Mouse (Mus musculus) left cerebral cortex, postnatal 14 days (tissue): ENCODE data around the gene Nnmt. TPM values are rescaled to one million over a fixed set of nuclear protein-coding genes. Genes with fewer than 3 reads are reported as not detected.

Experiments
- DNase-seq, 2 experiments: peaks; one replicate each; pipeline ENCODE4 v3.0.0; 2021 to 2022; ENCODE audit warnings: low spot score in 2 of 2, mixed read lengths in 1 of 2
- intact Hi-C: fragments of 180-260 bp; cut with DNase I; formaldehyde crosslinking; loops from one replicate; pipeline ENCODE4 v1.15.1; 2025
- total RNA-seq, 2 experiments: library from RNA; stranded (reverse); gene quantifications; 2 replicates each; pipeline ENCODE4 v1.2.3; 2021

Gene Nnmt
- total RNA-seq, 2 experiments from 2014 or later: 2.0 to 2.4 TPM

DNA sequence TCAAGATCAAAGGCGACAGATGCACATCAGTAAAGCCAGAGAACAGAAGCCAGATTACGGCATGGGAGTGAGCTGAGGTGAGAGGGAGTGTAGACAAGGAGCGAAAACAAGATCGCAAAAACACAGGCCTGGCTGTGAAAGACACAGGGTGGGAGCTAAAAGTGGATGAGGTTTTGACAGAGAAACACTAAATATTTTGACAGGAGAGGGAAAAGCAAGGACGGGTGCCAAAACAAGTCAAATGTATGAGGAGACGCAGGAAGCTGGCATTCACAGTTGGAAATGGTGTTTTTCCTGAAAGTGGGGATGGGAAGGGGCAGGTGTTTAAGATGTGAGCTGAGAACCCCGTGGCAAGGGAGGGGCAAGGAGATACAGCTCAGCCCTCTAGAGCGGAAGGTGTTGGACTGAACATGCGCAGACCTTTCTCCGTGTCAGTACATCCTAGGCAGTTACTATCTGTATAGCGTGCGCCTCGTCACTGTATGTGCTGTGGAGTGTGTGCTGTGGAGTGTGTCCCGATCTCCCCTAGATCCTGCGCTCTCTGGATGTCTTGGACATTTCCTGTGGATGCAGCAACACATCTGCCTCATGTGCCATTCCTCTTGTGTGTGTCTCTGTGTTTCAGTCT, 33.3 kb upstream of the Nnmt start:
- intact Hi-C loops: no loop called here
- DNase-seq: peak in 1 of 2 experiments; percentile 31

GRCm38 (mm10) chr9:48637161-48637560, 32.2 kb upstream of the Nnmt start:
- no peak for DNase-seq
- intact Hi-C loops: no loop called here

DNA sequence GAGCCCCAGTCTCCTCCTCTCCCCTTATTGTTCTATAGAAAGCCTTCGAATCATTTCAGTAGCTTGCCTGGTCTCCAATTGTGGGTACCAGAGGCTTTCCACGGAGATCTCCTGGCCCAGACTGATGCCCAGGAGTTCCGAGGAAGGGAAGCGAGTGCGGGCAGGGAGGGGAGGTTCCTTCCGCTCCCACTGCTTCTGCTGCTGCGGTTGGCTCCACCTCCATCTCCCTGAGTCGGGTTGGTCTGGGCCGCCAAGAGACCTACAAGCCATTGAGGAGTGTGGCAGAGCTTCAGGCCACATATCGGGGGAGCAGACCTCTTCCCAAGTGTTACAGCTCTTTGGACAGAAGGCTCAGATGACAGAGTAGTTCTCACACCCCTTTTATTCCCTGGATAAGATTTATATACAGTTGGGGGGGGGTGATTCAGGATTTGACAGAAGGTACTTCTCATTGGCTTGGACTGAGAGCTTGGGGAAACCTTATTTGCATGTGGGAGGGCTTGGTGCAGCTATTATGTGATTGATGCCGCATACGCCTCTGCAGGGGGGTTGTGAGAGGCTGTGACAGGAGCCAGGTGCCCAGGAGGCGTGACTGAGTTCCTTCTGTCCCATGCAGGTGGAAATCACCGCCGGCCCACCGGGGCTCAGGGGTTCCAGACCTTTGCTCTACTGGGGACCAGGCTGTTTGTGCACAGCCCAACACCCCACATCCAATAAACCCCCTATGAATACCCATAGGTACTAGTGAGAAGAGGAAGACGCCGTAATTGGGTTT, 30.8 kb upstream of the Nnmt start:
- no peak for DNase-seq
- intact Hi-C loops: no loop called here

DNA sequence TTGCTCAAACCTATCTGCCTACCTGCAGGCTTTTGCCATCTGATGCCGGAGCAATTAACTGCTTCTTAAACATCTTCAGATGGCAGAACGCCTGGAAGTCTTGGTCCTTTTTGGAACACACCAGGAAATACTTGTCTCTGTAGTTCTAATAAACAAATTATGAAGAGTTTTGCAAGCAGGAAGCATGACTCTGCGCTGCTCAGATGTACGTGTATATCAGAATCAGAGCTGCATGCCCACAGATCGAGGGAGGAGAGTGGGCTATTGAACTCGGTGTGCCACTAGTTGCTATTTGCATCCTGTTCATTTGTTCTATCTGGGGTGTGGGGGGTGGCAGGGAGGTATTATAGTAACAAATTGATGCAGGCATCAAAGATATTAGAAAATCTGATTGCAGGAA, 28.2 kb upstream of the Nnmt start:
- no peak for DNase-seq
- intact Hi-C loops: no loop called here

- no peak for DNase-seq
- intact Hi-C loops: no loop called here
Observed at GRCm38 (mm10) chr9:48619268-48619667, 14.3 kb upstream of the Nnmt start.

- intact Hi-C loops: no loop called here
- DNase-seq: peak; percentile 63 to 78
Observed at GRCm38 (mm10) chr9:48618589-48618988, 13.6 kb upstream of the Nnmt start.

DNA sequence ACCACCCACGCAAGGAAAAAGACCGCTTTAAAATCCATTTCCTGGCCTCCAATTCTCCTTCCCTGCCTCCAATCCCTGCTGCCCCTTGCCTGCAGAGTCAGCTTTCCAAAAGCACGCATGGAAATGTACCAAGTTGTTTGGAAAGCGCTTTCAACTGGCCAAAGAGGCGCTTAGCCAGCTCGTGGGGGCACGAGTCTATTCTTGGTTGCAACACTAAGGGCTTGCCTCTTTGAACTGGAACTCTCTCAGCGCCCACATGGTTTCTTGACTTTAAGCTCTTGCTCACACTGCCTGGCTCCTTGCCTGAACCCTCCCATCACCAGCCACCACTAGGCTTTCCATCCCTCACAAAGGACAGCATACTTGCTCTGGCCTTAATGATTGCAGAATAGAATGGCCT, 13.2 kb upstream of the Nnmt start:
- no peak for DNase-seq
- intact Hi-C loops: no loop called here

GRCm38 (mm10) chr9:48617511-48618010, 12.6 kb upstream of the Nnmt start:
- no peak for DNase-seq
- intact Hi-C loops: no loop called here

DNA sequence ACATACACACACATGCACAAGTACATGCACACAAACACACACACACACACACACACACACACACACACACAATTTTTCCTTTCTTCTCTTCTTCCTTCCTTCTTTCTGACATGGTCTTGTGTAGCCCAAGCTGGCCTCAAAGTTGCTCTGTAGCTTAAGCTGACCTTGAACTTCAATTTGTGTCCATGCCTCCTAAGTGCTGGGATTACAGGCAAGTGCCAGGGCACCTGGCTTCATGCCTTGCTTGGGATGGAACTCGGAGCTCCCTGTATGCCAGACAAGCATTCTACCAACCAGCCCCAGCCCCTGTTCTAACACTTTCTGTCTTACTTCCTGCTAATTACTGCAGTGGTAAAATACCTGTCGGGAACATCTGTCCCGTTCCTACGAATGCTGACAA, 8.3 kb upstream of the Nnmt start:
- DNase-seq: no peak
- intact Hi-C loops: no loop called here

GRCm38 (mm10) chr9:48612542-48612941, 7.6 kb upstream of the Nnmt start:
- no peak for DNase-seq
- intact Hi-C loops: no loop called here

GRCm38 (mm10) chr9:48611032-48611431, 6.1 kb upstream of the Nnmt start:
- DNase-seq: no peak
- intact Hi-C loops: no loop called here

DNA sequence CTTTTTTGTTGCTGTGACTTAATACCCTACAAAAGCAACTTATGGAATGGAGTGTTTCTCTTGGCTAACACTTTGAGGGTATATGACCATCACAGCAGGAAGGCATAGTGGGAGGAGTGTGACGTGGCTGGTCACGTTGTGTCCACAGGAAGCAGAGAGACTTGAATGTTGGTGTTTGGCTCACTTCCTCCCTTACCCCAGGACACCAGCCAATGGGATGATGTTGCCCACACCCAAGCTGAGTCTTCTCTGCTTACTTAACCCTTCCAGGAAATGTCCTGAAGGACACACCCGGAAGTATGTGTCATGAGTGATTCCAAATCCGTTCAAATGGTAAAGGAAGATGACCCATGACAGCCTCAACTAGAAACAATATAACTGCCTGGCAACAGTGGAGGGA, 4.8 kb upstream of the Nnmt start:
- no peak for DNase-seq
- intact Hi-C loops: no loop called here

GRCm38 (mm10) chr9:48607417-48607816, 2.5 kb upstream of the Nnmt start:
- intact Hi-C loops: no loop called here
- no peak for DNase-seq

DNA sequence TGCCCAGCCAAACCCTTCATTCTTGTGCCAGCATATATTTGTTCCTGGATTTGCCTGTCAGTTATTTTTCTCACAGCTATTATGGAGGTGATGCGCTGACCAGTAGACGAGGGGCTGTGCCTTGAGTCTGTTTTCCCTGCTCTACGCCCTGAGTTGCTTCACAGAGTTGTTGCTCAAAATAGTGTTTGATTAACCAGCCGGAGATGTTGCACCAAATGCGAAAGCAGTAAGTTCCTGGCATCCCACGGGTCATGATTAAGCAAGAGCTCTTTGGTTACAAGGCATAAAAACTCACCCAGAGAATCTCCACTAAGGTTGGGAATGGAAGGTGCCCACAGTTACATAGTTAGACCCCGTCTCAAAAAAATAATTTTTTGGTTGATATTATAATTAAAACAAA, 1.2 kb upstream of the Nnmt start:
- intact Hi-C loops: no loop called here
- DNase-seq: no peak

GRCm38 (mm10) chr9:48605697-48606096, 744 bp upstream of the Nnmt start:
- intact Hi-C loops: no loop called here
- DNase-seq: no peak

- DNase-seq: no peak
- intact Hi-C loops: no loop called here
Observed at GRCm38 (mm10) chr9:48604226-48604625, 727 bp downstream of the Nnmt start.

- no peak for DNase-seq
- intact Hi-C loops: no loop called here
Observed at GRCm38 (mm10) chr9:48600881-48601280, 4.1 kb downstream of the Nnmt start.

DNA sequence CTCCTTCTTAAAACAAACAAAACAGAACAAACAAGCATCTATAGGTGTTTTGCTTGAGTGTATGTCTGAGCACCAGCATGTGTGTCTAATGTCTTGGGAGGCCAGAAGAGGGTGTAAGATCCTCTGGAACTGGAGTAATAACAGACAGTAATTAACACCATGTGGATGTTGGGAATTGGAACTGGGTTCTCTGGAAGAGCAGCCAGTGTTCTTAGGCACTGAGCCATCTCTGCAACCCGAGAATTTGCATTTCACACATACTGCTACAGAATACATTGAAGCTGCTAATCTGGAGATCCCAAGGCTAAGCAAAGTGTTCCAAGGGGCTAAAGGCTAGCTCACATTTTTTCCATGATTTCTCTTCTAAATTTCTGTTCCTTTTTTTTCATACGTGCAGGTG, 4.9 kb downstream of the Nnmt start:
- no peak for DNase-seq
- intact Hi-C loops: no loop called here

GRCm38 (mm10) chr9:48597494-48597893, 7.5 kb downstream of the Nnmt start:
- no peak for DNase-seq
- intact Hi-C loops: no loop called here

GRCm38 (mm10) chr9:48596924-48597323, 8.0 kb downstream of the Nnmt start:
- intact Hi-C loops: no loop called here
- no peak for DNase-seq

DNA sequence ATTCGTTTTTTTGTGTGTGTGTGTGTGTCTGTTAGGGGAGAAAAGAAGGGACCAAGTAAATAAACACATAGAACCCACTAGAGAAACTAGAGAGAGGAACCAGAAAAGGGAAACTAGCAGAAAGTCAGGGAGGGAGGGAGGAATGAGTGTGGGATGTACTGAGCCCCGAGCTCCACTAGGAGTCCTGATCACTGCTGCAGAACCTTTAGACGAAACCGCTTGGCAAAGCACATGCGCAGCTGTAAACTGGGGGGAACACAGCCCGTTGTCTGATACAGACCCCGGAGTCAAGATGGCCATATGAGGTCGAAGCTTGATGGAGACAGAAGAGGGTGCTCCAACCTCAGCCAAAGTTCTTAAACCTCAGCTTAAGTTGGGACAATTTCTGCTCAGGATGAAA, 11.0 kb downstream of the Nnmt start:
- DNase-seq: no peak
- intact Hi-C loops: no loop called here
